Mouse (Mus musculus): Measurements from ENCODE around the gene Nek8. TPM values are rescaled to one million over a fixed set of nuclear protein-coding genes. Genes with fewer than 3 reads are reported as not detected.

Nek8 gene
- total and polyA plus RNA-seq, 2 experiments from 2014 or later: 8.1 to 24.6 TPM

DNA sequence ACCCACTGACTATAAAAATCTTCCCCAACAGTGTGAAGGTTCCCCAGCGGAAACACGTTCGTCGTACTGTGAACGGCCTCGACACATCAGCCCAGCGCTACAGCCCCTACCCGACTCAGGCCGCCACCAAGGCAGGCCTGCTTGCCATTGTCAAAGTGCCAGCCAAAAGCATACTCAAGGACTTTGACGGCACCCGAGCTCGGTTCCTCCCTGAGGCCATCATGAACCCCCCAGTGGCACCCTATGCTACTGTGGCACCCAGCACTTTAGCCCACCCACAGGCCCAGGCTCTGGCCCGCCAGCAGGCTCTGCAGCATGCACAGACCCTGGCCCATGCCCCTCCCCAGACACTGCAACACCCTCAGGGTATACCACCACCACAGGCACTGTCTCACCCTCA lies 22.7 kb downstream of the Nek8 start:
- H3K4me2 ChIP-seq (ENCODE audit: low read depth, low read length): no peak overlapping the region
- no peak overlapping the region for H3K4me3 ChIP-seq (ENCODE audit: low read depth, low read length)
- peaks cover 62% of the 10 kb centered on the region for H3K36me3 ChIP-seq (replicated peaks; ENCODE audit: control insufficient read depth, insufficient read depth, low read length)
- 83% methylated on average over 13 of the region's 13 CpGs for WGBS
- no peak overlapping the region for H3K9ac ChIP-seq (replicated peaks; ENCODE audit: low read depth, low read length)
- DNase-seq (ENCODE audit: low spot score) (no peak), ATAC-seq (ENCODE audit: insufficient read depth, low read depth) (no peak)
- H3K27ac ChIP-seq (ENCODE audit: low read depth): no peak overlapping the region
- TF ChIP-seq CTCF (IDR thresholded peaks at IDR 0.05; ENCODE audit: low read depth) (no peak), EP300 (IDR thresholded peaks at IDR 0.05; ENCODE audit: low read depth) (no peak)
- no peaks in the 10 kb centered on the region for H3K27me3 ChIP-seq (ENCODE audit: control insufficient read depth, insufficient read depth, low read length)
- H3K4me1 ChIP-seq (ENCODE audit: control insufficient read depth, insufficient read depth): no peaks in the 10 kb centered on the region
- no peaks in the 10 kb centered on the region for H3K9me3 ChIP-seq (replicated peaks; ENCODE audit: control insufficient read depth, low read length)

DNA sequence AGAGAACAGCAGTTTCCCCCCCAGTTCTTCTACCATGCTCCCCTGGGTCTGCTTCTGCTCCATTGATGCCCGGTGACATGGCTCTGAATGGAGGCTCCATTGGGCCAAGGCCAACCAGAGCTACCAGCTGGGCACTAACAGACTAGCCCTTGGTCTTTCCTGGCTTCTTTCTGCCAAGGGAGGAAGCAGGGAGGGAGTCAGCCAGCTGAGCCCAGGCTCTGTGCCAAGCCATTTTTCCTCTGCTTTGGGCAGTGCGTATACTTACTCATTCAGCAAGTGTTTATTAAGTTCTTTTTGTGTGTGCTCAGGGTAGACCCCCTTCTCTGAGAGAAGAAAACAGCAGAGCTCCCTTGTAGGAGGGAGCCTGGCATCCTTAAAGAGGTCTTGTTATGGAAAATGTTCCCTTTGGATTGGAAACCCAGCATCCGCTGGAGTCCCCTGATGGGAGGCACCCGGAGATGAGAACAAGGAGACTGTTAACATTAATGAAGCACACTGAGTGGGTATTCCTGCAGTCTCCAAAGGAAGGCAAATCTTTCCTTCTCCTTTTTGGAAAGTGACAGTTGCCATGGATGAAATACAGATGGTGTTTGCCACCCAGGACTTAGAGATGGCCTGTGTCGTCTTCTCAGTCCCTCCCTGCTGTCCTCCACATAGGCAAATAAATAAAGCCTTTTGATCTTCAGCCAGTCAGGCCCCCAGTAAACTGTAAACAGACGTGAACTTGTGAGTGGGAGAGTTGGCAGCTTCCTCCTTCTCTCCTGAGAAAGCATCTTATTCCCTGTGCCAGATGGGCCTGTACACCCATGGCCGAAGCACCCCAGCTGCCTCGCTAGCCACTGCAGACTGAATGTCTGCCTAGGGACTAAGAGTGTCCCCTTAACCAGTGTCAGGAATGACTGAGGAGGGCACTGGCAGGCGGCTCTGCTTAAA lies 23.9 kb downstream of the Nek8 start:
- Histone ChIP-seq H3K4me1 (ENCODE audit: control insufficient read depth, insufficient read depth) (no peaks in the 10 kb centered on the region), H3K4me2 (ENCODE audit: low read depth, low read length) (no peak overlapping the region), H3K27ac (ENCODE audit: low read depth) (peak overlapping the region; percentile 36), H3K9ac (replicated peaks; ENCODE audit: low read depth, low read length) (no peak overlapping the region), H3K9me3 (replicated peaks; ENCODE audit: control insufficient read depth, low read length) (no peaks in the 10 kb centered on the region), H3K27me3 (ENCODE audit: control insufficient read depth, insufficient read depth, low read length) (no peaks in the 10 kb centered on the region), H3K36me3 (replicated peaks; ENCODE audit: control insufficient read depth, insufficient read depth, low read length) (peaks cover 60% of the 10 kb centered on the region), H3K4me3 (ENCODE audit: low read depth, low read length) (no peak overlapping the region)
- no peak for ATAC-seq (ENCODE audit: insufficient read depth, low read depth)
- 63% methylated on average over 9 of the region's 9 CpGs for WGBS
- TF ChIP-seq EP300 (IDR thresholded peaks at IDR 0.05; ENCODE audit: low read depth) (no peak), CTCF (IDR thresholded peaks at IDR 0.05; ENCODE audit: low read depth) (no peak)
- no peak for DNase-seq (ENCODE audit: low spot score)

DNA sequence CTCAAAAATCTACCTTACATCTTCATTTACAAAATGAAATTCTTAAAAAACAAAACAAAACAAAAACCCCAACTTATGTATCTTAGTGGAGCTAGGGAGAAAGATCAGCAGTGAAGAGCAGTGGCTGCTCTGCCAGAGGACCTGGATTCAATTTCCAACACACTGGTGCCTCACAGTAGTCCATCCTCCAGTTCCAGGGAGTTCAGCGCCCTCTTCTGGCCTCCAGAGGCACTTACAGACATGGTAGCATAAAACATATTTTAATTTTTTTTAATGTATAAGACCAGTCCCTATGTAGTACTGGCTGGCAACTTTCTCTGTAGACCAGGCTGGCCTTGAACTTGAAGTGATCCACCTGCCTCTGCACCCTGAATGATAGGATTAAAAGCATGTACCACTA lies 25.3 kb downstream of the Nek8 start:
- no peaks in the 10 kb centered on the region for H3K9me3 ChIP-seq (replicated peaks; ENCODE audit: control insufficient read depth, low read length)
- peaks cover 62% of the 10 kb centered on the region for H3K36me3 ChIP-seq (replicated peaks; ENCODE audit: control insufficient read depth, insufficient read depth, low read length)
- DNase-seq (ENCODE audit: low spot score) (no peak), ATAC-seq (ENCODE audit: insufficient read depth, low read depth) (no peak)
- no peak overlapping the region for H3K4me3 ChIP-seq (ENCODE audit: low read depth, low read length)
- TF ChIP-seq CTCF (IDR thresholded peaks at IDR 0.05; ENCODE audit: low read depth) (peak; percentile 54), EP300 (IDR thresholded peaks at IDR 0.05; ENCODE audit: low read depth) (no peak)
- H3K27ac ChIP-seq (ENCODE audit: low read depth): no peak overlapping the region
- H3K4me2 ChIP-seq (ENCODE audit: low read depth, low read length): no peak overlapping the region
- 37% methylated on average over 1 of the region's 1 CpGs for WGBS
- no peaks in the 10 kb centered on the region for H3K4me1 ChIP-seq (ENCODE audit: control insufficient read depth, insufficient read depth)
- no peak overlapping the region for H3K9ac ChIP-seq (replicated peaks; ENCODE audit: low read depth, low read length)
- H3K27me3 ChIP-seq (ENCODE audit: control insufficient read depth, insufficient read depth, low read length): no peaks in the 10 kb centered on the region

DNA sequence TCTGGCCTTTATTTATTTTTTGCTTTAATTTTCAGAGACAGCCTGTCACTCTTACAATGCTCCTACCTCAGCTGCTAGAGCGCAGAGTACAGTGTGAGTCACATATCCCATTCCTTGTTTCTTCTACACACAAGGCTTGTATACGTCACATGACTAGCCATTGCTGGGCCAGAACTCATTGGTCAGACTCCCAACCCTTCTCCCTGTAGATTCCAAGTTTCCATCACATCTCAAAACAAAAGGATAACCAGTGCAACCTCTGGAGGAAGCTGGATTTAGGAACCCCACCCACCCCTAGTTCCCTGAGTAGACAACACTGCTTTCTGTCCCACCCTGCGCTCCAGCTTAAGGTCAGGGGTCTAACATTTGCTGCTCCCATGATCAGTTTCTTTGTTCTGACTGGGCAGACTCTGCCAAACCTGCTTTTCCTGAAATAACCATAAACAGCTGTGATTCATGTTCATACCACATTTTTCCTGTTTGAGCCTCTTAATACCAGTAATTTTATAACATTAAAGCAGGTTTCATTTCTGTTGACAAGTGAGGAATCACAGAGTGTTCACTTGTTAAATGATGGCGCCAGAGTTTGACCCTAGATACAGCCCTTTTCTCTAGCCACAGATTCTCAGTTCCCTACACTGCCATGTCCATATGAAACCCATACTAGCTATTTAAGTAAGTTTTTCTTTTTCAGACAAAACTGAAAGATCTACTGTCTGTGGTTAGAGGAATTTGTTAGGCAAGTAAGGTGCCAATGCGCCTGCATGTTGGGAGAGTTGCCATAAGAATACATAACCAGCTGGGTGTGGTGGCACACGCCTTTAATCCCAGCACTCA lies 29.6 kb downstream of the Nek8 start:
- no peaks in the 10 kb centered on the region for H3K9me3 ChIP-seq (replicated peaks; ENCODE audit: control insufficient read depth, low read length)
- TF ChIP-seq CTCF (IDR thresholded peaks at IDR 0.05; ENCODE audit: low read depth) (no peak), EP300 (IDR thresholded peaks at IDR 0.05; ENCODE audit: low read depth) (no peak)
- H3K9ac ChIP-seq (replicated peaks; ENCODE audit: low read depth, low read length): no peak overlapping the region
- H3K27ac ChIP-seq (ENCODE audit: low read depth): no peak overlapping the region
- DNase-seq (ENCODE audit: low spot score) (no peak), ATAC-seq (ENCODE audit: insufficient read depth, low read depth) (peak; percentile 44; the same call in 1 of the 2 replicates)
- peaks cover 79% of the 10 kb centered on the region for H3K36me3 ChIP-seq (replicated peaks; ENCODE audit: control insufficient read depth, insufficient read depth, low read length)
- no peak overlapping the region for H3K4me3 ChIP-seq (ENCODE audit: low read depth, low read length)
- no peak overlapping the region for H3K4me2 ChIP-seq (ENCODE audit: low read depth, low read length)
- H3K27me3 ChIP-seq (ENCODE audit: control insufficient read depth, insufficient read depth, low read length): no peaks in the 10 kb centered on the region
- 91% methylated on average over 6 of the region's 6 CpGs for WGBS
- no peaks in the 10 kb centered on the region for H3K4me1 ChIP-seq (ENCODE audit: control insufficient read depth, insufficient read depth)

DNA sequence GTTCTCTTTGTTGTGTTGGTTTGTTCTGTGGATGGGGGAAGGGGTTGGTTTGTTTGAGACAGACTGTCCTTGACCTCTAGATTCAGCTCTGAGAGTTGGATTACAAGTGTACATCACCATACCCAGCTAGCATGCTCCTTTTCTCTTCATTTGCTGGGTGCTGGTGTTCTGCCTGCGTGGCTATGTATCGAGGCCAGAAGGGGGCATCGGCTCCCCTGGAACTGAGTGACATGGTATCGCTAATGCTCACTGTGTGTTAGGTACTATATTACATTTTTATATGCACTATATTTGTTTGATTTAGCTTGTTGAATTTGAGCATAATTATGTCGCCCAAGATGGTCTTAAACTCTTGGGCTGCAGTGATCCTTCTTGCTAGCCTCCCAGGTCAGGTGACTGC lies 30.3 kb downstream of the Nek8 start:
- Histone ChIP-seq H3K4me1 (ENCODE audit: control insufficient read depth, insufficient read depth) (no peaks in the 10 kb centered on the region), H3K27me3 (ENCODE audit: control insufficient read depth, insufficient read depth, low read length) (no peaks in the 10 kb centered on the region), H3K9ac (replicated peaks; ENCODE audit: low read depth, low read length) (no peak overlapping the region), H3K4me3 (ENCODE audit: low read depth, low read length) (no peak overlapping the region), H3K36me3 (replicated peaks; ENCODE audit: control insufficient read depth, insufficient read depth, low read length) (peaks cover 77% of the 10 kb centered on the region), H3K9me3 (replicated peaks; ENCODE audit: control insufficient read depth, low read length) (no peaks in the 10 kb centered on the region), H3K4me2 (ENCODE audit: low read depth, low read length) (no peak overlapping the region), H3K27ac (ENCODE audit: low read depth) (no peak overlapping the region)
- ATAC-seq (ENCODE audit: insufficient read depth, low read depth) (no peak), DNase-seq (ENCODE audit: low spot score) (no peak)
- TF ChIP-seq EP300 (IDR thresholded peaks at IDR 0.05; ENCODE audit: low read depth) (no peak), CTCF (IDR thresholded peaks at IDR 0.05; ENCODE audit: low read depth) (0 out of 2 replicates have a peak, but pooled peaks have one; percentile 13)
- 83% methylated on average over 5 of the region's 5 CpGs for WGBS
